Mouse (Mus musculus) cerebellum, adult 2 months (tissue): ENCODE results near the gene 2310022B05Rik. TPM values are rescaled to one million over a fixed set of nuclear protein-coding genes. Genes with fewer than 3 reads are reported as not detected.

Experiments used
- DNase-seq, 2 experiments: peaks; one replicate each; pipeline ENCODE4 v3.0.0; 2021
- H3K27ac ChIP-seq: fragments of 200-500 bp; 2 replicates; pipeline ENCODE4 v1.5.1; 2012; ENCODE audit warnings: low read length, control low read depth, inconsistent platforms; ENCODE audit not compliant: insufficient read depth
- H3K27me3 ChIP-seq: fragments of 200-500 bp; 2 replicates; pipeline ENCODE4 v1.6.1; 2012; ENCODE audit warnings: inconsistent platforms, mild to moderate bottlenecking, low read length, moderate library complexity; ENCODE audit not compliant: control insufficient read depth, insufficient read depth
- H3K4me1 ChIP-seq: fragments of 200-500 bp; 2 replicates; pipeline ENCODE4 v1.6.1; 2011; ENCODE audit warnings: low read length; ENCODE audit not compliant: control insufficient read depth, insufficient read depth
- H3K4me3 ChIP-seq: fragments of 200-500 bp; replicated peaks from 2 replicates; pipeline ENCODE3; 2011; ENCODE audit warnings: mild to moderate bottlenecking, low read depth, low read length, control low read depth; ENCODE audit not compliant: insufficient read depth
- CTCF ChIP-seq: fragments of 200-500 bp; IDR thresholded peaks from 2 replicates; pipeline ENCODE4 v1.5.1; 2011; ENCODE audit warnings: low read depth, mild to moderate bottlenecking, control low read depth, low read length, moderate library complexity, borderline replicate concordance; ENCODE audit not compliant: insufficient read depth
- POLR2A ChIP-seq: fragments of 200-500 bp; IDR thresholded peaks from 2 replicates; pipeline ENCODE4 v1.6.1; 2011; ENCODE audit warnings: low read length, control low read depth, borderline replicate concordance; ENCODE audit not compliant: insufficient read depth
- WGBS: fragments of 180-500 bp; shearing (Covaris S2); methylation state at CpG from one replicate; pipeline ENCODE4 v1.1.7; 2018; 5-methylcytosine and 5-hydroxymethylcytosine counted together
- polyA plus RNA-seq: library from polyadenylated mRNA; depleted of rRNA; stranded (reverse); fragments of >200 nt; gene quantifications from 2 replicates; pipeline ENCODE4 v1.2.3, GENCODE M21; 2012

2310022B05Rik gene
- polyA plus RNA-seq, 1 experiment, result 67.8 TPM

- Histone ChIP-seq H3K27ac (no peak overlapping the region), H3K27me3 (no peaks in the 10 kb centered on the region), H3K4me1 (peaks cover 14% of the 10 kb centered on the region), H3K4me3 (no peak overlapping the region)
- no peak for DNase-seq
- WGBS, result 80% methylated on average over 7 of the region's 7 CpGs
- TF ChIP-seq POLR2A, result no peak
- no peak for TF ChIP-seq CTCF
These were observed 5.2 kb downstream of the 2310022B05Rik start for GRCm38 (mm10) chr8:124657961-124658360.

- 80% methylated on average over 28 of the region's 28 CpGs for WGBS
- Histone ChIP-seq H3K4me3 (no peak overlapping the region), H3K27ac (no peak overlapping the region), H3K4me1 (peaks cover 23% of the 10 kb centered on the region), H3K27me3 (no peaks in the 10 kb centered on the region)
- DNase-seq, result no peak
- TF ChIP-seq CTCF (no peak), POLR2A (no peak)
These were observed 9.3 kb downstream of the 2310022B05Rik start for GRCm38 (mm10) chr8:124653568-124654475.

GRCm38 (mm10) chr8:124652546-124652945 lies 10.6 kb downstream of the 2310022B05Rik start:
- Histone ChIP-seq H3K4me1 (peaks cover 17% of the 10 kb centered on the region), H3K27me3 (no peaks in the 10 kb centered on the region), H3K27ac (0 out of 2 replicates have a peak overlapping the region, but pooled peaks have one; percentile 4), H3K4me3 (no peak overlapping the region)
- TF ChIP-seq POLR2A, result no peak
- TF ChIP-seq CTCF, result no peak
- peak; percentile 55 to 76 for DNase-seq
- 20% methylated on average over 4 of the region's 4 CpGs for WGBS

GRCm38 (mm10) chr8:124651776-124652175 lies 11.4 kb downstream of the 2310022B05Rik start:
- TF ChIP-seq POLR2A, result no peak
- TF ChIP-seq CTCF, result no peak
- H3K4me3 ChIP-seq, result no peak overlapping the region
- H3K4me1 ChIP-seq, result peaks cover 17% of the 10 kb centered on the region
- no peak for DNase-seq
- H3K27ac ChIP-seq, result no peak overlapping the region
- 90% methylated on average over 20 of the region's 20 CpGs for WGBS
- H3K27me3 ChIP-seq, result no peaks in the 10 kb centered on the region

GRCm38 (mm10) chr8:124648311-124648710 lies 14.9 kb downstream of the 2310022B05Rik start:
- no peaks in the 10 kb centered on the region for H3K27me3 ChIP-seq
- peaks cover 15% of the 10 kb centered on the region for H3K4me1 ChIP-seq
- H3K27ac ChIP-seq, result no peak overlapping the region
- H3K4me3 ChIP-seq, result no peak overlapping the region
- no peak for DNase-seq
- no peak for TF ChIP-seq CTCF

- Histone ChIP-seq H3K4me3 (no peak overlapping the region), H3K27me3 (no peaks in the 10 kb centered on the region), H3K27ac (peak overlapping the region; percentile 6; the same call in 1 of the 2 replicates), H3K4me1 (peaks cover 4% of the 10 kb centered on the region; the same call in 1 of the 2 replicates)
- 36% methylated on average over 18 of the region's 18 CpGs for WGBS
- DNase-seq, result peak in 1 of 2 experiments; percentile 30
- no peak for TF ChIP-seq POLR2A
- TF ChIP-seq CTCF, result no peak
These were observed 19.4 kb downstream of the 2310022B05Rik start for GRCm38 (mm10) chr8:124643540-124644339.

GRCm38 (mm10) chr8:124641599-124641998 lies 21.6 kb downstream of the 2310022B05Rik start:
- H3K4me3 ChIP-seq, result no peak overlapping the region
- peaks cover 4% of the 10 kb centered on the region; the same call in 1 of the 2 replicates for H3K4me1 ChIP-seq
- H3K27ac ChIP-seq, result no peak overlapping the region
- TF ChIP-seq POLR2A, result no peak
- TF ChIP-seq CTCF, result no peak
- WGBS, result 94% methylated on average over 8 of the region's 8 CpGs
- DNase-seq, result no peak
- no peaks in the 10 kb centered on the region for H3K27me3 ChIP-seq

- peaks cover 26% of the 10 kb centered on the region for H3K4me1 ChIP-seq
- DNase-seq, result no peak
- WGBS, result 71% methylated on average over 8 of the region's 8 CpGs
- H3K27ac ChIP-seq, result no peak overlapping the region
- H3K27me3 ChIP-seq, result no peaks in the 10 kb centered on the region
- TF ChIP-seq POLR2A (no peak), CTCF (no peak)
- H3K4me3 ChIP-seq, result no peak overlapping the region
These were observed 28.0 kb downstream of the 2310022B05Rik start for GRCm38 (mm10) chr8:124635247-124635502.
